Mouse (Mus musculus): Measurements from ENCODE around the gene Gcnt4.

GRCm38 (mm10) chr13:96966210-96967089 lies 42.0 kb downstream of the Gcnt4 start:
- TF ChIP-seq GABPA (IDR thresholded peaks at IDR 0.05; ENCODE audit: insufficient replicate concordance, low read depth, low read length) (no peak), CHD2 (IDR thresholded peaks at IDR 0.05; ENCODE audit: low read length) (no peak), CTCF (conservative IDR thresholded peaks at IDR 0.05 in 1 of 2, IDR thresholded peaks at IDR 0.05 in 1 of 2; ENCODE audit: low read depth in 2 of 2, low read length in 2 of 2) (no peak), ELF1 (IDR thresholded peaks at IDR 0.05; ENCODE audit: low read depth, low read length) (no peak)

All from CH12.LX (cell line).